Mouse (Mus musculus) adrenal gland, adult (tissue): ENCODE measurements around the gene Klrb1c.
A peak's percentile ranks its signal among the peaks of the same experiment; 100 is the strongest.
"Not testable (repeated sequence)": the region's sequence is repeated elsewhere in the genome, so short reads cannot be mapped to it uniquely, and the experiment has no call there.

Experiments
- DNase-seq, 2 experiments: peaks; one replicate each; pipeline ENCODE4 v3.0.0; 2022 to 2023; ENCODE audit warnings: low spot score in 1 of 2; ENCODE audit not compliant: inconsistent age in 2 of 2

Gene Klrb1c

DNA sequence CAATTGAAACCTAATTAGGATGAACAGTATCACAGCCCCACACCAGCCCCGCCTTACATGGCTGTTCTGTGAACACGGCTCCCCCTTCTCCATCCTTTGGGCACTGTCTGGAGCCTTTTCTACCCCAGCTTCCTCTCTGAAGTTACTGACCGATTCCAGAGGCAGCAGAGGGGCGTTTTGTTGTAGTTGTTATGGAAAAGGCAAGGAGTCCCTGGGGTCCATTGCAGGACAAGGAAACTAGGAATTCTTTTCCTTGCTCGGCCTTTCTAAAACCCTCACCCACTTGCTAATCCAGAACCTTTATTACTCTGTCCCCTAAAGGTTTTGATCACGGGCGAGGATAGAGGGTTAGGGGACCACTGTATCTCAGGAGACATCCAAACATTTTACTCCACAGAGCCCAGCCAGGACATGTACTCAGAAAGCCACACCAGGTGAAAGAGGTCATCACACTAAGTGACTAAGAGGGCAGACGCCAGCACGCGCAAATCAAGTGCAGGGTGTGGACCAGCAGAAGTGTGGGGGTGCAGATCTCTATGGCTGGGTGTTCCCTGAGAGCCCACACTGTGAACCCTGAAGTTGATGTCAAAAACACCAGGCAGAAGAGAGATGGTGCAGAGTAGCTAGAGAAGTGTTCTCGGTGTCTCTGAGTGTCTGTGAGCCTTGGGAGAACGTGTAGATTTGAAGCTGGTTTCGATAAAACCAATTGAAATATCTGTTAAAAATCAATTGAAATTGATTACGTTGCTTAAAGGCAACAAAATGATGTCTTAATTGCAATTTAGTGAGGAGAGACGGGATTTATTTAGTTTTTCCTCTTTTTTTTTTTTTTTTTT is 9.1 kb upstream of the Klrb1c start:
- peak; percentile 24 to 60 for DNase-seq

DNA sequence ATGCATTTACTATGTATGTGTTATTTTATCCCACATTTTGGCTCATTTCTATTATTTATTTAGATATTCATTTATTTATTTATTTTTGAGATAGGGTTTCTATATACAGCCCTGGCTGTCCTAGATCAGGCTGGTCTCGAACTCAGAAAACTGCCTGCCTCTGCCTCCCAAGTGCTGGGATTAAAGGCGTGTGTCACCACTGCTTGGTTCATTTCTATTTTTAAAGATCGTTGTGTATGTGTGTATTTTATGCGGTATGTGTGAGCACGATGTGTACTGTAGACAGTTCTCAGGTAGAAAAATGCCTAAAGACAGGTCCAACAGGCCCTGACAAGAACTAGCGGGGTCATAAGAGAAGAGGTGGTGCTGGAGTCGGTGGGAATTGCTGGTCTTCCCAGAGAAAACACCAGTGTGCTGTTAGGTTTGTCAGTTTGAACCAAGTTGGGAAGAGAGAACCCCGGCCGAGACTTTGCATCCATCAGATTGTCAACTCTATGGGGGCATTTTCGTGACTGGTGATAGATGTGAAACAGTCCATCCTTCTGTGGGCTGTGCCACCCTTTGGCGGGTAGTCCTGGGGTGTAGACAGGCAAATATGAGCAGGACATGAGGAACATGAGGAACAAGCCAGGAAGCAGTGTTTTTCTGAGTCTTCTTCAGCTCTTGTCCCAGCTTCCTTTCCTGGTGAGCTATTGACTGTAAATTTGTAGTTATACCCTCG is 8.3 kb upstream of the Klrb1c start:
- peak in 1 of 2 experiments; percentile 31 for DNase-seq

DNA sequence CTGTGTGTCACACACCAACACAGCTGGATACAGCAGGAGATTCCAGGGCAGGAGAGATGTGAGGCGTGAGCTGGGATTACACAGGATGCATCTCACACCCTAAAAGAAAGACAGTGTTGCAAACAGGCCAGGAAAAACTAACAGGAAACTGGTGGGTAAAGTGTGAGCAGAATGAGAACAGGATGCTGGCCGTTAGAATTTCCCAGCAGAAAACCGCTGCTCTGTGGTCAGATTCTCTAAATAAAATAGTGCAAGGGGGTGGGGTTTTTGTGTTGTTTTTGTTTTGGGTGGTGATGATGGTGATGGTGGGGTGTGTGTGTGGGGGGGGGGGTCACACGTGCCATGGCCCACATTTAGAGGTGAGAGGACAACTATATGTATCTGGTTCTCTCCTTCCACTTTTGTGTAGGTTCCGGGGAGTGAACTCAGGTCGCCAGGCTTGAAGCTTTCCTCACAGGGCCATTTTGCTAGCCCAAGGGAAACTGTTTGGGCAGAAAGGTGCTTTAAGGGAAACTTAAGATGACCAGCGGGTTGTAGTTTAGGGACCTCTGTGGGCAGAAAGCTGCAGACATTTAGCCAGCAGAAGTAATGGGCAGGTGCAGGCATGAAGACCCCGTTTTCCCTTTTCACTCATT is 7.4 kb upstream of the Klrb1c start:
- DNase-seq: no peak

DNA sequence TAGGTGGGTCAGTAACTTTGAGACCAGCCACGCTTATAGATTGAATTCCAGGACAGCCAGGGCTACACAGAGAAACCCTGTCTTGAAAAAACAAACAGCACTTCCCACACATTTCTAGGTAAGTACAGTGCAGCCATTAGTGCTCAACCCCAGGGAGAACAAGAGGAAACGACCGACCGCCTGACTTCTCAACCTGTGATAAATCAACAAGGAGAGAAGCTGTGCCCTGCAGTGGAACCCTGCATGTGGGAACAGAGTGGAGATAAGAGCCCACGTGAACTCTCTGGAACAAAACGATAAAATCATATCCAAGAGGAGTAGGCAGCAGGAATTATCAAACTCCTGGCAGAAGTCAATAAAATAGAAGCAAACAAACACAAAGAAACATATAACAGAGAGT is 4.7 kb upstream of the Klrb1c start:
- no peak for DNase-seq

DNA sequence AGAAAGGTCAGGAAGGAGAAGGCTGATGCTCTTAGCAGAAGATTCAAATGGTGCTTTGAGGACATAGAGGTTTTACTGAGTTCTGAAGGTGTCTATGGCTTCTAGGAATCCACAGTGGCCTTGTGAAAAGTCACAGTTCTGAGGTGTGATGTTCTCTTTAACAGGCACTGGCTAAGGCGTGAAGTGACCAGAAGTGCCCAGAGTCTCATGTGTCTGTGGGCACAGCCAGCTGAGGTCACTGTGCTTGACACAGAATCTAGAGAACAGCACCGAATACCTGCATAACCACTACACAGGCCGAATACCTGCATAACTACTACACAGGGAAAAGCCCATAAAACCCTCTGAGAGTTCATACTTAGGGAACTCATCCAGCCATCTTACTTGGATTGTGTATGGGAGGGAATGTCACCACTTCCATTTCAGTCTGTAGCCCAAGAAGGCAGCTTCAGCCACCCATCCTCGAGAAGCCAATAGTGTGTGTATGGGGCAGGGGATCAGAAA is 1.5 kb upstream of the Klrb1c start:
- DNase-seq: not testable (repeated sequence)

DNA sequence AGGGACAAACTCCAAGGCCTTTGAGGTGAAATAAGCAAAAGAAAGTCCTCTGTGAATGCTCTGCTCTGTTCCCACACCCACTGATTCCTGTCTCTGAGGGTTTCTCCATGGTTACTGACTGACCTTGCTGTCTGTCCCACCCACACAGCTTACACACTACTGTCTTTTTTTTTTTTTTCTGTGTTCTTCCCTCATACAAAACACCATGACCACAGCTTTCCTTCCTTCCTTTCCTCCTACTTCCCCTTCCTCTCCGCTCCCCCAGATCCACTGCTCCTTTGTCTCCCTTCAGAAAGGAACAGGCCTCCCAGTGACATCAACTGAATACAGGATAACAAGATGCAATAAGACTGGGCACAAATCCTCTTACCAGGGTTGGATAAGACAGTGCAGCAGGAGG is 498 bp downstream of the Klrb1c start:
- no peak for DNase-seq

DNA sequence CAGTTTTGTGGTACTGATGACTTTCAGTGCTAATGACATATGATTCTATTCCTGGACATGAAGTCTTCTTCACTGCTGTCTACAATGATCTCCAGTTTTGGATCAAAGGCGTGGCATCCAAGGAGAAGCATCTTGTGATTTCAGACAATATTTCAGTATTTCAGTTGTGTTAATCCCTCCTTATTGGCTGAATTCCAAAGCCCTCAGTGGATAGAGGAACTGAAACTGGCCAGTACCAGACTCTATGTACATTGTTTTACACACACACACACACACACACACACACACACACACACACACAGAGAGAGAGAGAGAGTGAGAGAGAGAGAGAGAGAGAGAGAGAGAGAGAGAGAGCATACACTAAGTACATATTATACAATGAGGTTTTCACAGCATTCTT is 2.6 kb downstream of the Klrb1c start:
- DNase-seq: not testable (repeated sequence)

DNA sequence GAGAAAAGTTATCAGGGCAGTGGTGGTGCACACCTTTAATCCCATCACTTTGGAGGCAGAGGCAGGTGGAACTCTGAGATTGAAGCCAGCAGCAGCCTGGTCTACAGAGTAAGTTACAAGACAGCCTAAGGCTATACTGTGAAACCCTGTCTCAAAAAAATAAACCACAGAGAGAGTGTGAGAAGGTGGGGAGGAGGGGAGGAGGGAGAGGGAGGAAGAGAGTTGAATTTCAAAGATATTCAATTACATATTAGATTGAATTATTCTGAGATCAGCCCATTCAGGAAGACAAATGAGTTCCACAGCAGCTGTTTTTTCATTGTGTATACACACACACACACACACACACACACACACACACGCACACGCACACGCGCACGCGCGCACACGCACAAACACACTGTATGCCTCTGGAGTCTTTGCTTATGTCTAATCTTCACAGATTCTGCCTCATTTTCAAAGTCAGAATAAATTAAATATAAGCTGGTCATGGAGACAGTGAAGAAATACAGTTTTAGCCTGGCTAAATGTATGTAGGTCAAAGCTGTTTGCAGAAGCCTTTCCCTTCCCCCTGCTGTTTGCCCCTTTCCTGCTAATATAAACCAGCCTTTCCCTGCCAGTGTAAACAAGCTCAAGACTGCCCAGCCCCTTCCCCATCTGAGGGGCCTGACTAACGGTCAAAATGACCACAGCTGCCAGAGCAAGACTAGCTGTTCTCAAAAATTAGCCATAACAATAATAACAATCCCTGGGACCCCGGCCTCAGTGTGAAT is 19.3 kb downstream of the Klrb1c start:
- DNase-seq: no peak

DNA sequence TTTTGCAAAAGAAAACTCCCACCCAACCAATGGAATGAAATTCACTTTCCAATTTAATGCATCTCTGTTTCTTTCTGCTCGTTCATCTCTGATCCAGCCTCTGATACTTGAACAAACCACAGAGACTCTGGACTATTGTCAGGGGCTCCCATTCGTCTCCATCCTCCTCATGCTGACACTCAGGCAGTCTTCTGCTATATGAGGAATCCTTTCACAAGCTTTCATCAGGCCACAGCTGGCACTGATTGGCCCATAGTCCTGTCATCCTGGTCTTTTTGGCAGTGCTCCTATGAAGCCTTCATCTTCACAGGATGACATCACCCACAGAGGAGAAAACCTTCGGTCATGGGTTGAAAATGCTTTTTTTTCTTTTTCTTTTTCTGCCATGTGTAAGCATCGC is 21.0 kb downstream of the Klrb1c start:
- no peak for DNase-seq

DNA sequence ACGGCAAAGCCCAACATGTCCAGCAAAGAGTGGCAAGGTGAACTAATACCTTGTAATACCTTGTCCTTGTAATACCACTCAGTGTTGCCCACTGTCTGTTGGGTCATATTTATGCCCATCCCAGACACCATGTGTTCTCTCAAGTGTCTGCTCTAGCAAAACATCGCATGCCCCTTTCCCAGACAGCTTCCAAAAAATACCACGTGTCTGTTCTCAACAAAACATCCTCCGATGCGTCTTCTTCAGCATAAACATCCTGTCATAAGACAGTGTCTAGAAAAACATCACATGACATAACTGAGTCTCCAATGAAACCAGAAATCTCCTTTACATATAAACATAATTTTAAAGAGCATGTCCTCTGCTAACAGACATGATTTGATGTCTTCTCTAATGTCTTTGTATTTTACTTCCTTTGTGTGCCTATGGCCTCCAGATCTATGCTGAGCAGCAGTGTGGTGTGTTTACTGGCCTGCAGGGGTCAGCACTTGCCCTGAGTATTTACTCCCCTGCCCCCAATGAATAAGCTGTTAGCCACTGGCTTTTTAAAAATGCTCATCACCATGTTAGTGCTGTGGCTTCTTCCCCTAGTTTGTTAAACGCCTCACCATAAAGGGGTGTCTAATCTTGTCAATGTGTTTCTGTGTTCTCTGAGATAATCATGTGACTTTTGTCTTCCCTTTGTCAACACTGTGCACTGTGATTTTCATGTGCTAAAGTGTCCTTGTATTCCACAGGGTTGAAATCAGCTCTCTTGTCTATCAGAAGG is 22.3 kb downstream of the Klrb1c start:
- peak; percentile 34 to 72 for DNase-seq

DNA sequence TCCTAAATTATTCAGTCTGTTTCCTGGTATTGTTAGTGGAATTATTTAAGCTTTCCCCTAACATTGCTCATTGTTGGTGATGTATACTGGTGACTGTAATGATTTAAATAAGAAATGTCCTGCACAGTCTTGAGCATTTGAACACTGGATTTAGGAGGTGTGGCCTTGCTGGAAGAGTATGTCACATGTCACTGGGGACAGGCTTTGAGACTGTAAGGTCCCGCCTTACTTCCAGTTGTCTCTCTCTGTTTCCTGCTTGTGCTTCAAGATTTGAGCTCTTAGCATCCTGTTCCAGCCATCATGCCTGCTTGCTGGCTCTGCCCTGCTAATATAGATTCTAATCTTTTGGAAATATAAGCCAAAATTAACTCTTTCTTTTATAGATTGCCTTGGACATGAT is 23.8 kb downstream of the Klrb1c start:
- no peak for DNase-seq

DNA sequence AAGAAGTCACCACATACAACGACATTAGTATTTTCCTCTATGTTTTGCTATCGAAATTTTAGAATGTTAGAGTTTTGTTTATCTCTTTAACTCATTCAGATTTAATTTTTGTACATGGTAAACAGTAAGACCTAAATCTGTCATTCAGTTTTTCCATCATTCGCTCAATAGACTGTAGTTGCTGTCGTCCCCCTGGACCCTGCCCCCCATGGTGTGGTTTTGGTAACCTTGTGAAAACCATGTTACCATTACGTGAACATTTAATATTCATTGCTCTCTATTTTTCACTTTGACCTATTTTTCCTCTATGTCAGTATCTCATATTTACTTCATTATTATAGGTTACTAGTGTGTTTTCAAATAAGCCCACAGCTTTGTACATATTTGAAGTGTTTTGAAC is 24.4 kb downstream of the Klrb1c start:
- DNase-seq: no peak

DNA sequence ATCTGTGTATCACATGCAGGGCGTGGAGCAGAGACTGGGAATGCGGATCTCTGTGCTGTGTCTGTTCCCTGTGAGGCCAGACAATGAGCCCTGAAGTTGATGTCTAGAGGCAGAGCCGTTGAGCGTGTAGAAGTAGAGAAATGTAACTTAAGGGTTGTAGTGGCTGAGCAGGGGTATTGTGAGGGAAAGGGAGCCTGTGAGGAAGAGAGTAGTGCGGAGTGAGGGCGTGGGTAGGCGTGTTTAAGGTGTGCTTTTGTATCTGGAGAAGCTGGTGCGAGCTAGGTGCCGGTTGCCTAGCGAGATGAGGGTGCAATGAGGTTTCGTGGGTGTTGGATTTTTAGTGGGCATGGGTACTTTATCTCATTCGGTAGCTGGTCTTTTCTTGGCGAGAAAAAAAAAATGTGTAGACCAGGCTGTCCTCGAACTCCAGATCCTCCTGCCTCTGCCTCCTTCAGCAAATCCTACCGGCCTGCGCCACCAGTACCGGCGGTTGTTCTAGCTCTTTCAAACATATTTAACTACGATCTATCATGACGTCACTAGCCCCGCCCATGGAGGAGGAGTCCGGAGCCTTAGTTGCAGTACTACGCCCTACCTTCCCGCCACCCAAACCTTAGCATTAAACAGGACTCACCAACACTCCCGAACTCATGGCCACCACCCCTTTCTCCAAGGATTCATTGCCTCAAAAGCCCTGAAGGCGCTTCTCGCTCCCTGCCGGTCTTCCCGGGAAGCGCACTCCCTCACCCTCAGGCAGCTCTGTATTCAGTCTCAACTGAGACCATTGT is 25.1 kb downstream of the Klrb1c start:
- DNase-seq: peak; percentile 97 to 99

DNA sequence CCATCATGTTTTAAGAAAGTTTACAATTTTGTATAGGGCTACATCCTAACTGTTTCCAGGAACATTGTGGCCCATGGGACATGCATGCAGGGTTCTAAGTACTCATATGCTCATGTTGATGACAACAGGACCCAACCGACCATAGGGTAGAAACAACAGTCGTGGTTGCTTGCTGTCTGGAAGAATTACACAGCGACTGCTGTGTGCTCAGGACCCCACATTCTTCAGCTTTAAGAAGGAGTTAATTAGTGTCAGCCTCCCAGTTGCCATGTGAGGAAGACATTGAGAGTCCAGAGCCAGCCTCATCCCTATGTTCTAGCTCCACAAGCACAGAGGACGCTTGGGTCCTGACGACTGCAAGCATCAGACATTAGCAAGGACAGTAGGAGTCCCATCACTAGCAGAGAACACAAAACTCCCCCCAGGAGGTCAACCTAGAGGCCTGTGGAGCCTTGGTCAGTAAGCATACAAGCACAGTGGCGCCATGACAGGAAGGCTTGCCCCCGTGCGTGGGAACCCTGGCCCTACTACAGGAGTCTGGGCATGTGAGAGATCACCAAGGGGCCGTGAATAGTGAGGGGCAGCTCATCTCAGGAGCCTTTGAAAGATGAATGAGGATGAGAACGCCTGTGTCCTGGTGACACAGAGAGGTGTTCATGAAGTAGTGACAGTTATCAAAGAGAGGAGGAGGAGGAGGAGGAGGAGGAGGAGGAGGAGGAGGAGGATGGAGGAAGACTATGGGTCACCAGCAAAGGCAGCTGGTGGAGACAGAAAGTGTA is 25.9 kb downstream of the Klrb1c start:
- peak; percentile 18 to 36 for DNase-seq

DNA sequence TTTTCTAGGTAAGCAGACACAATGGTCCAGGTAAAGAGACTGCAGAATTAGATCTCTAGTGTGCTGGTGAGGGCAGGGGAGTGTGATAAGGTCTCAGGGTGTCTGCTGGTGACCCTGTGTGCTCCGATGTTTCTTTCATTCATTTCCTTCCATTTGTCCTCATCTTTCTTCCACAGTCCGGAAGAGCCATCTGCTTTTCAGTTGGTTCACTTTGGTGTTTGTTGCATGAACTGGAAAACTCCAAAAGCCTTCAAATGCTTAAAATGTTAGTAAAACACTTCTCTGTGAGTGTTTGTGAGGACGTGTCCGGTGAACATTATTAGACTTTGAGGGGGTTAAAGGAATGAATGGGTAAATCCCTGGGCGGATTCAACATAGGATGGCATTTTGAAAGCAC is 27.9 kb downstream of the Klrb1c start:
- no peak for DNase-seq

DNA sequence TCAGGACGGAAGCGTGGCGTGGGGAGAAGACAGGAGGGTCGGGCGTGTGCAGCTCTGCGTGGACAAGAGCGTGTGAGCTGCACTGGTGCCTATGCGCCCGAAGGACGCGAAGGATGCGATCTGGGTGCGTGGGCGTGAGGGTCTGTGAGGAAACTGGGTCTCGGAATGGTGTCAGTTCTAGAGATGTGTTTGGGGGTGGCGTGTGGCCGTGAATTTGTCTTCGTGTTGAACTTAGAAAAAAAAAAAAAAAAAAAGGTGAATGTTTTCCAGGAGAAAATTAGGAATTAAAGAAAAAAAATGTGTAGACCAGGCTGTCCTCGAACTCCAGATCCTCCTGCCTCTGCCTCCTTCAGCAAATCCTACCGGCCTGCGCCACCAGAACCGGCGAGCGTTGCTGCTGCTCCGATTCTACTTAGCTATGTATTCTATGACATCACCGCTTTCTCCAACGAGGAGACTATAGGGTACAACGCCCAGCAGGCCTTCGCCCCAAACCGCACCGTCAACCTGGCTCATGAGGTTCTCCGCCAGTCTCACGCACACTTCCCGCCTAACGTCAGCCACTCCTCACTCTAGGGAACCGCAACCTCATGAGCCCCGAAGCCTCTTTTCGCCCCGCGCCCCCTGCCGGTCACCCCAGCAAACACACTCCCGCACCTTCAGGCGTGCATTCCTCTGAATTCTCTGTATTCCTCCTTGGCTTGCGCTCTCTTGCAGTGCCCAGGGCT is 28.4 kb downstream of the Klrb1c start:
- peak; percentile 90 to 98 for DNase-seq

DNA sequence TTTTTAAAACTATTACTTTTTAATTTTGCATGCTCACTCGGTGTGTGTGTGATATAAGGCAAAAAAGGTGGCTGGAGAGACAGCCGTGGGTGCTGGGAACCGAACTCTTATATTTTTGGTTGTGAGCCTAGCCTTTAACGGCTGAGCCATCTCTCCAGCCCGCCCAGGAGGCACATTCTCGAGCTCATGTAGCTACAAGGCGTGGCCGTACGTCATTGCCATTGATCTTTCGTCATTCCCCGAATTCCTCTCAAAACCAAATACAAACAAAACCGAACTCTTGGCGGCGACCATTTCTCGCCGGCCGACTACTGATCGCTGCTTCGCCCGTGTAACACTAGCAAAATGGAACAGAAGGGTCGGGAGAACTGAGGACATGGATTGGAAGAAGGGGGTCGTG is 29.0 kb downstream of the Klrb1c start:
- DNase-seq: peak; percentile 93 to 99
